Mouse (Mus musculus): ENCODE results near the gene Plac9a. TPM values are rescaled to one million over a fixed set of nuclear protein-coding genes. Genes with fewer than 3 reads are reported as not detected.

Plac9a gene
- total and polyA plus RNA-seq, 2 experiments: not detected

- Histone ChIP-seq H3K27me3 (ENCODE audit: control insufficient read depth, insufficient read depth, low read length) (no peaks in the 10 kb centered on the region), H3K27ac (replicated peaks; ENCODE audit: insufficient read depth, low read depth, low read length) (no peak overlapping the region), H3K9ac (ENCODE audit: low read depth, low read length) (no peak overlapping the region), H3K4me3 (ENCODE audit: insufficient read depth, low read depth, low read length) (no peak overlapping the region), H3K4me1 (ENCODE audit: control insufficient read depth, insufficient read depth, low read length) (peaks cover 2% of the 10 kb centered on the region; the same call in 1 of the 2 replicates), H3K79me2 (ENCODE audit: control insufficient read depth, insufficient read depth, low read length) (peaks cover 10% of the 10 kb centered on the region; the same call in 1 of the 2 replicates), H3K36me3 (ENCODE audit: control insufficient read depth, insufficient read depth, low read length) (no peaks in the 10 kb centered on the region)
- WGBS: 91% methylated on average over 6 of the region's 6 CpGs
- DNase-seq (ENCODE audit: extremely low read depth, low read depth, low spot score): no peak
- TF ChIP-seq POLR2A (IDR thresholded peaks at IDR 0.05; ENCODE audit: extremely low read depth, insufficient read depth, low read length): no peak
- TF ChIP-seq CTCF (IDR thresholded peaks at IDR 0.05; ENCODE audit: low read depth, low read length): no peak
Measured at GRCm38 (mm10) chr14:25866384-25866783, 36.5 kb downstream of the Plac9a start.

- H3K4me1 ChIP-seq (ENCODE audit: control insufficient read depth, insufficient read depth, low read length): peaks cover 2% of the 10 kb centered on the region; the same call in 1 of the 2 replicates
- no peak for DNase-seq (ENCODE audit: extremely low read depth, low read depth, low spot score)
- 84% methylated on average over 5 of the region's 5 CpGs for whole genome bisulfite sequencing
Measured at GRCm38 (mm10) chr14:25865251-25865650, 37.6 kb downstream of the Plac9a start.

DNA sequence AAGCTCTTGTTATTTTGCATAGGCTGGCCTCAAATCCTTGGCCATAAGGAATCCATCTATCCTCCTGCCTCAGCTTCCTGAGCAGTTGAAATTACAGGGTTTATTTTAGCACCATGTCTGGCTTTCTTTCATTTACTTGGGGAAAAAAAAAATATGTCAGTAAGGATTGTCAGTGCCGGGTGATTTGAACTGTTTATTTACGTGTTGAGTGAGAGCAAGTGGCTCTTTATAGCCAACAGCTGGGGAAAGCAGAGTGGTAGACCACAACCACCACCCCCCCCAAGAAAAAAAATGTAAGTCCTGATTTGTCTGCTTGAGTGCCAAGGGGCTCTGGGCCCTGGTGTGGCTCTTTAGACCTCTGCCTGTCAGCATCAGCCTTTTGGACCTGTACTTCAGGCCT, 39.2 kb downstream of the Plac9a start:
- no peak for DNase-seq (ENCODE audit: extremely low read depth, low read depth, low spot score)
- peaks cover 2% of the 10 kb centered on the region; the same call in 1 of the 2 replicates for H3K4me1 ChIP-seq (ENCODE audit: control insufficient read depth, insufficient read depth, low read length)
- H3K27ac ChIP-seq (replicated peaks; ENCODE audit: insufficient read depth, low read depth, low read length): no peak overlapping the region
- H3K36me3 ChIP-seq (ENCODE audit: control insufficient read depth, insufficient read depth, low read length): no peaks in the 10 kb centered on the region
- H3K9ac ChIP-seq (ENCODE audit: low read depth, low read length): no peak overlapping the region
- H3K4me3 ChIP-seq (ENCODE audit: insufficient read depth, low read depth, low read length): no peak overlapping the region
- WGBS: 87% methylated on average over 2 of the region's 2 CpGs
- no peak for TF ChIP-seq POLR2A (IDR thresholded peaks at IDR 0.05; ENCODE audit: extremely low read depth, insufficient read depth, low read length)
- TF ChIP-seq CTCF (IDR thresholded peaks at IDR 0.05; ENCODE audit: low read depth, low read length): no peak
- no peaks in the 10 kb centered on the region for H3K27me3 ChIP-seq (ENCODE audit: control insufficient read depth, insufficient read depth, low read length)
- H3K79me2 ChIP-seq (ENCODE audit: control insufficient read depth, insufficient read depth, low read length): peaks cover 26% of the 10 kb centered on the region; the same call in 1 of the 2 replicates

More at GRCm38 (mm10) chr14:25865251-25865650, 37.6 kb downstream of the Plac9a start:
- Histone ChIP-seq H3K27ac (replicated peaks; ENCODE audit: insufficient read depth, low read depth, low read length) (no peak overlapping the region), H3K9ac (ENCODE audit: low read depth, low read length) (no peak overlapping the region), H3K27me3 (ENCODE audit: control insufficient read depth, insufficient read depth, low read length) (no peaks in the 10 kb centered on the region), H3K36me3 (ENCODE audit: control insufficient read depth, insufficient read depth, low read length) (no peaks in the 10 kb centered on the region), H3K4me3 (ENCODE audit: insufficient read depth, low read depth, low read length) (no peak overlapping the region), H3K79me2 (ENCODE audit: control insufficient read depth, insufficient read depth, low read length) (peaks cover 14% of the 10 kb centered on the region; the same call in 1 of the 2 replicates)
- TF ChIP-seq POLR2A (IDR thresholded peaks at IDR 0.05; ENCODE audit: extremely low read depth, insufficient read depth, low read length) (no peak), CTCF (IDR thresholded peaks at IDR 0.05; ENCODE audit: low read depth, low read length) (no peak)

DNA sequence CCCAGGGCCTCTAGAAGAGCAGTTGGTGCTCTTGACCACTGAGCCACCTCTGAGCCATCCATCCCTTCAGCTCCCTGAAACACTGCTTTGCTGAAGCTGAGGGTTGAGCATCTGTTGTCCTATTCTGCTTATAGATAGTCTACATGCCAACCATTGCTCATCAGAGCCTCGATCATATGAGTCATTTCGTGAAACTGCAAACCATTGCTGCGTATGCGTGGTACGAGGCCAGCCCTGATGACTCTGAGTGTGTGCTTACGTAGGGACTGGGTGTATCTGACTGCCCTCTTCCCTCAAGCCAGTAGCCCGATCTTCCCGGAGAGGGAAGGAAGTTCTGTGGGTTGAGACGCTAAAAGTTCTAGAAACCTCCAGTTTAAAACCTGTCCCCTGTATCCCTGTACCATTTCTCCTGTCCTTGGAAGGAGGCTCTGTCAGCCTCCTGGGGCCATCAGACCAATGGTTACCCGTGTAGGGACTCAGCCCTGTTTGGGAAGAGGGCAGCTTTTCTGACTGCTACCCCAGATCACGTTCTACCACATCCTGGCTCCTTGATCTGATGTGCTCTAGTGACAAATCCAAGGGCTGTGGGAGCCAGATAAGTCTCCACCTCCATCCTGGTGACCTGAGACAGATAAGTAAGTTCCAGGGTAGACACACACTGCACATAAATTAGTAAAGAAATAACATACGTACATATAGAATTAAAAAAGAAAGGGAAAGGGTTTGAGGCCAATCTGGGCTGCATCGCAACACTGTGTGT, 40.9 kb downstream of the Plac9a start:
- Histone ChIP-seq H3K36me3 (ENCODE audit: control insufficient read depth, insufficient read depth, low read length) (no peaks in the 10 kb centered on the region), H3K79me2 (ENCODE audit: control insufficient read depth, insufficient read depth, low read length) (peaks cover 43% of the 10 kb centered on the region; the same call in 1 of the 2 replicates), H3K27ac (replicated peaks; ENCODE audit: insufficient read depth, low read depth, low read length) (no peak overlapping the region), H3K27me3 (ENCODE audit: control insufficient read depth, insufficient read depth, low read length) (no peaks in the 10 kb centered on the region), H3K4me1 (ENCODE audit: control insufficient read depth, insufficient read depth, low read length) (no peaks in the 10 kb centered on the region), H3K9ac (ENCODE audit: low read depth, low read length) (no peak overlapping the region), H3K4me3 (ENCODE audit: insufficient read depth, low read depth, low read length) (no peak overlapping the region)
- no peak for TF ChIP-seq POLR2A (IDR thresholded peaks at IDR 0.05; ENCODE audit: extremely low read depth, insufficient read depth, low read length)
- TF ChIP-seq CTCF (IDR thresholded peaks at IDR 0.05; ENCODE audit: low read depth, low read length): no peak
- no peak for DNase-seq (ENCODE audit: extremely low read depth, low read depth, low spot score)
- WGBS: 85% methylated on average over 13 of the region's 13 CpGs

- no peak overlapping the region for H3K4me3 ChIP-seq (ENCODE audit: insufficient read depth, low read depth, low read length)
- H3K4me1 ChIP-seq (ENCODE audit: control insufficient read depth, insufficient read depth, low read length): peaks cover 7% of the 10 kb centered on the region
- H3K9ac ChIP-seq (ENCODE audit: low read depth, low read length): no peak overlapping the region
- 79% methylated on average over 8 of the region's 8 CpGs for WGBS
- H3K27me3 ChIP-seq (ENCODE audit: control insufficient read depth, insufficient read depth, low read length): no peaks in the 10 kb centered on the region
- H3K27ac ChIP-seq (replicated peaks; ENCODE audit: insufficient read depth, low read depth, low read length): no peak overlapping the region
- no peak for DNase-seq (ENCODE audit: extremely low read depth, low read depth, low spot score)
- no peak for TF ChIP-seq POLR2A (IDR thresholded peaks at IDR 0.05; ENCODE audit: extremely low read depth, insufficient read depth, low read length)
- TF ChIP-seq CTCF (IDR thresholded peaks at IDR 0.05; ENCODE audit: low read depth, low read length): no peak
- H3K79me2 ChIP-seq (ENCODE audit: control insufficient read depth, insufficient read depth, low read length): peaks cover 57% of the 10 kb centered on the region; the same call in 1 of the 2 replicates
- no peaks in the 10 kb centered on the region for H3K36me3 ChIP-seq (ENCODE audit: control insufficient read depth, insufficient read depth, low read length)
Measured at GRCm38 (mm10) chr14:25857940-25858339, 45.0 kb downstream of the Plac9a start.

GRCm38 (mm10) chr14:25857168-25857621, 45.7 kb downstream of the Plac9a start:
- Histone ChIP-seq H3K79me2 (ENCODE audit: control insufficient read depth, insufficient read depth, low read length) (peaks cover 62% of the 10 kb centered on the region; the same call in 1 of the 2 replicates), H3K9ac (ENCODE audit: low read depth, low read length) (no peak overlapping the region), H3K36me3 (ENCODE audit: control insufficient read depth, insufficient read depth, low read length) (no peaks in the 10 kb centered on the region), H3K27ac (replicated peaks; ENCODE audit: insufficient read depth, low read depth, low read length) (no peak overlapping the region), H3K4me3 (ENCODE audit: insufficient read depth, low read depth, low read length) (no peak overlapping the region), H3K27me3 (ENCODE audit: control insufficient read depth, insufficient read depth, low read length) (no peaks in the 10 kb centered on the region), H3K4me1 (ENCODE audit: control insufficient read depth, insufficient read depth, low read length) (peaks cover 7% of the 10 kb centered on the region)
- WGBS: 87% methylated on average over 3 of the region's 3 CpGs
- TF ChIP-seq CTCF (IDR thresholded peaks at IDR 0.05; ENCODE audit: low read depth, low read length) (no peak), POLR2A (IDR thresholded peaks at IDR 0.05; ENCODE audit: extremely low read depth, insufficient read depth, low read length) (no peak)
- no peak for DNase-seq (ENCODE audit: extremely low read depth, low read depth, low spot score)
